Mouse (Mus musculus): ENCODE measurements at regions not wholly inside any gene's neighbourhood (a gene's known extent, or its start where the extent isn't known, plus 50 kb on each side); places are given as distances from the start of the nearest gene placed in this dataset.

- no peak for DNase-seq (ENCODE audit: low spot score in 2 of 2)
These were observed 94.5 kb downstream of the Cldn17 start for GRCm38 (mm10) chr16:88412287-88412686.

GRCm38 (mm10) chr16:88408144-88408543 lies 98.6 kb downstream of the Cldn17 start:
- DNase-seq (ENCODE audit: low spot score in 2 of 2) = peak; percentile 8 to 15

- no peak for DNase-seq (ENCODE audit: low spot score in 2 of 2)
These were observed 102.4 kb downstream of the Cldn17 start for GRCm38 (mm10) chr16:88404331-88404730.

DNA sequence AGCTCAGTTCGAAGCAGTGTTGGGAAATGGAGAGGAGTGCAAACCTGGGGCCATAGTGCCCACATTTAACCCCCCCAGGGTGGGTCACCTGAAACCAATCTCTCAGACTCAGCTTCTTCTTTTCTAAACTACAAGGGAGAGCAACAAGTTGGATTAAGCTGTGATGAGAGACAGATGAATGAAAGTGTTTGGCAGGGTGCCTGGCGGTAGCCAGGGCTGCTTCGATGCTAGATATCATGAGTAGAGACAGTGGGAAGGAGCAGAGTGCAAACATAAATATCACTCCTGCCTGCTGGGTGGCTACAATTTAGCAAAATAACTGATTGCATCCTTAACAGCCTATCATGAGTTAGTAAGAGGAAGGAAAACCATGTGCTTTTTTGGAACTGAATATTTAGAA lies 106.9 kb downstream of the Cldn17 start:
- DNase-seq (ENCODE audit: low spot score in 2 of 2) = no peak

- no peak for DNase-seq (ENCODE audit: low spot score in 2 of 2)
These were observed 102.7 kb upstream of the Grik1 start for GRCm38 (mm10) chr16:88392764-88393163.

DNA sequence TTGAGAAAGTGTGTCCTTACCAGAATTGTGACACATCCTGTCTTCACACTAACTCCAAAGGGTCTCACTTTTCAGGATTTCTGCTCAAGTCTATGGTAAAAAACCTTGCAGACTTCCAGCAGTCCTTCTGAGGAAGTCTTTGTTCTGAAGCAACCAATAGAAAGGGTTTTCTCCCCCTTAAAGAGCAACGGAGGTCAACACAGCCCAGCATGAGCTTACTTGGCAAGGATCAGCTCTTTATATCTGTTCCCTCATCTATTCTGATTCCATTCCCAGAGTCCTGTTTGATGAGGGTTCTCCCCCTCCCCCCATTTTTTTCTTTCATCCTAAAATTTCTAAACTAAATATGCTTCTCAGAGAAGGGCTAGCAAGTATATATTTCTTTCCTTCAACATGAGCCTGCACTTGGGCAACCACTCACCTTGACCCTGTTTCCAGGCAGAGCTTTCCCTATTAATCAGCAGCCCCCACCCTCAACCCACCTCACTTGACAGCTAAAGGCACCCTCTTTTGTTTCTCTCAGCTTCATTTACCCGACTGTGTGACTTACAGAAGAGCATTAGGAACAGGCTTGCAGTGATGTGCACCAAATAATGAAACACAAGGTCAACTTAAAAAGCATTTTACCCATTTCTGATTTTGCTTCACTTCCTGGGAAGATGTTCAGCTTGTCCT lies 91.7 kb upstream of the Grik1 start:
- DNase-seq (ENCODE audit: low spot score in 2 of 2) = no peak

GRCm38 (mm10) chr16:88375622-88376021 lies 85.6 kb upstream of the Grik1 start:
- no peak for DNase-seq (ENCODE audit: low spot score in 2 of 2)

GRCm38 (mm10) chr16:88374612-88375011 lies 84.5 kb upstream of the Grik1 start:
- no peak for DNase-seq (ENCODE audit: low spot score in 2 of 2)

GRCm38 (mm10) chr16:88372034-88372433 lies 82.0 kb upstream of the Grik1 start:
- peak; percentile 22 to 57 for DNase-seq (ENCODE audit: low spot score in 2 of 2)

- DNase-seq (ENCODE audit: low spot score in 2 of 2) = no peak
These were observed 78.1 kb upstream of the Grik1 start for GRCm38 (mm10) chr16:88368146-88368545.

DNA sequence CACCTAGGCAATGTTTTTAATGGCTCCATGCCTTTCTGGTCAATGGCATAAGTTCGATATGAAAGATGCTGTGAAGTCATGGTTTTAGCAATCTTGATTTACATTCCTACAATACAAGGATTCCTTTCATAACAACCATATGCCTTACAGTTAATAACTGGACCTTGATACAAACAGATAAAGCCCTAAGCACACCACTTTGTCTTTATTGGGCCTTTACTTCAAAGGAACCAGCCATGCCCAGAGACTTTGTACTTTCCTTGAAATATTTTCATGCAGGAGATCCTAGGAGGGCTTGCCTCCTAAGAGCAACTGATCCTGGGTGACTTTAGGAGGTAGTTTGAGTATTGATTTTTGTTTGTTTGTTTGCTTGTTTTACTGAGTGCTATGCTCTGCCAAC lies 77.1 kb upstream of the Grik1 start:
- DNase-seq (ENCODE audit: low spot score in 2 of 2) = no peak

DNA sequence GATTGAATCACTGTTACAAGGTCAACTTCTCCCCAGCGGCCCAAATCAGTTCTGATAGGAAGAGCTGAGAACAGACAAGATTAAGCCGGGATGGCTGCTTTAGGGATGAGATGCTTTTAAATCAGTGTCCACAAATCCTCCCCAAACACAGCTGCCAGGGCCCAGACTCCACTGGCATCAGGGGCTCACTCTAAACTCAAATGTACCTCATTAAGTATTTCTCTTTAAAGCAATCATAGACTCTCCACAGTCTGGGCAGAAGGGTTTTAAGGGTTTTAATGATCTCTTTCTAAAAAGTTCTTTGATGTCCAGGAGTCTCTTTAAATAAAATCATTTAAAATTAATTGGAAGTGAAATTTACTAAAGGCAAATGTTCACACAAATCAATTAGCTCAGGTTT lies 70.0 kb upstream of the Grik1 start:
- no peak for DNase-seq (ENCODE audit: low spot score in 2 of 2)

Data from left cerebral cortex, adult 18-20 months (tissue).